Mouse (Mus musculus): Measurements from ENCODE around the gene Slx4ip. TPM values are rescaled to one million over a fixed set of nuclear protein-coding genes. Genes with fewer than 3 reads are reported as not detected.
A peak's percentile ranks its signal among the peaks of the same experiment; 100 is the strongest.

Slx4ip gene
- polyA plus RNA-seq, 1 experiment from 2014 or later, result 9.4 TPM

DNA sequence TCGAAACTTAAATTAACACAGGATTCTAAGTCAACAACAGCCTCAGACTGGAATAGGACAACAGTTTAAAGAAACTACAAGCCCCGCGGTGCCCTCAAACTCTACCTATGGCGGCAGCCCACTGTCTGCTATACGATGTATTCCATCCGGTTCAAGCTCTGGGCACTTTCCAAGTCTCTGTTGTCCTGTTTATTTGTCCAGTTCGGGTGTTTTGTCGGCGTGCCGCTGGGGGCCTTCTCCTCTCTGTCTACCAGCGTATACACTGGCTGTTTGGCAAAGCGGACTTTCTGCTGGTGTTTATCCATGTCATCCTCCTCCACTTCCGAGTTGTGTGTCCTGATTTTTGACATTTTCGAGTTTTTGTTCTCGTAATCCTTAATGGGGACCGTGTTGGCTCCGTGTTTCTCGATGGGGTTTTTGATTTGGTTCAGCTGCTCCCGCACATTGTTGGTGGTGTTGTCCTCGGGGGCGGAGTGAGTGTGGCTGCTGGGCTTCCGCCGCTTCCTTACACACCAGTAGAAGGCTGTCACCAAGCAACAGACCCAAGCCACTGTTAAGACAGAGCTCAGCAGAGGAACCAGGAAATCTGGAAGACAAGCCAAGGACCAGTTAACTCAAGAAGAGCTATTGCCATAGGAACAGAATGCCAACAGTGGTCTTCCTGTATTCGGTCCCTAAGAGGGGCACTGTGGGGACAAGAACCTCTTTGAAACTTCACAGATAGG lies 192.0 kb downstream of the Slx4ip start:
- DNase-seq (ENCODE audit: low spot score) (no peak), ATAC-seq (no peak)
- Histone ChIP-seq H3K4me2 (ENCODE audit: low read length) (no peak overlapping the region), H3K27me3 (replicated peaks; ENCODE audit: control insufficient read depth, insufficient read depth, low read length) (no peaks in the 10 kb centered on the region), H3K4me3 (ENCODE audit: low read depth, low read length) (no peak overlapping the region), H3K9ac (ENCODE audit: low read length) (no peak overlapping the region), H3K9me3 (replicated peaks; ENCODE audit: control insufficient read depth, low read length) (no peaks in the 10 kb centered on the region), H3K4me1 (ENCODE audit: control insufficient read depth, insufficient read depth, low read length) (peaks cover 10% of the 10 kb centered on the region; the same call in 1 of the 2 replicates), H3K27ac (ENCODE audit: low read depth, low read length) (no peak overlapping the region), H3K36me3 (ENCODE audit: control insufficient read depth, insufficient read depth, low read length) (peaks cover 22% of the 10 kb centered on the region; the same call in 1 of the 2 replicates)
- 89% methylated on average over 24 of the region's 24 CpGs for WGBS

DNA sequence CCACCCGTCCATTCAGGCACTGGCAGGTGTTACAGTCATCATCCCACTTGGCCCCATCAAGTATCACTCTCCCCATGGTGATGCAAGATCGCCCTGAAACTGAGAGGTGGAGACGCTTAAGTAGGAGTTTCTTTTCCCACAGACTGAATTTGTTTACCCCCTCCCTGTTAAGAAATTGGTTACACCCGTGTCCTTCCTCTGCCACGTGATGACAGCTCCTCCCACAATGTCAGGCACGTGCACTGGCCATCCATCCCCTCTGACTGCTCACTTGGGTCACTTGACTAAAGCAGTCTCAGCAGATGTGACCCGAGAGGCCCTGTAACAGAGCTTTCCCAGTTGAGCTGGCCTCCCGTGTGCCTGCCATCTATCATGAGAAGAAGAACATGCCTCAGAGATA lies 194.2 kb downstream of the Slx4ip start:
- Histone ChIP-seq H3K27ac (ENCODE audit: low read depth, low read length) (no peak overlapping the region), H3K36me3 (ENCODE audit: control insufficient read depth, insufficient read depth, low read length) (peaks cover 28% of the 10 kb centered on the region; the same call in 1 of the 2 replicates), H3K9me3 (replicated peaks; ENCODE audit: control insufficient read depth, low read length) (no peaks in the 10 kb centered on the region), H3K4me2 (ENCODE audit: low read length) (no peak overlapping the region), H3K9ac (ENCODE audit: low read length) (no peak overlapping the region), H3K4me3 (ENCODE audit: low read depth, low read length) (no peak overlapping the region), H3K4me1 (ENCODE audit: control insufficient read depth, insufficient read depth, low read length) (peaks cover 7% of the 10 kb centered on the region; the same call in 1 of the 2 replicates), H3K27me3 (replicated peaks; ENCODE audit: control insufficient read depth, insufficient read depth, low read length) (no peaks in the 10 kb centered on the region)
- WGBS, result 84% methylated on average over 8 of the region's 8 CpGs
- ATAC-seq, result no peak
- DNase-seq (ENCODE audit: low spot score), result no peak

- Histone ChIP-seq H3K27ac (ENCODE audit: low read depth, low read length) (no peak overlapping the region), H3K4me3 (ENCODE audit: low read depth, low read length) (no peak overlapping the region), H3K4me2 (ENCODE audit: low read length) (no peak overlapping the region), H3K36me3 (ENCODE audit: control insufficient read depth, insufficient read depth, low read length) (peaks cover 37% of the 10 kb centered on the region; the same call in 1 of the 2 replicates), H3K9ac (ENCODE audit: low read length) (no peak overlapping the region), H3K9me3 (replicated peaks; ENCODE audit: control insufficient read depth, low read length) (no peaks in the 10 kb centered on the region), H3K4me1 (ENCODE audit: control insufficient read depth, insufficient read depth, low read length) (peaks cover 4% of the 10 kb centered on the region; the same call in 1 of the 2 replicates), H3K27me3 (replicated peaks; ENCODE audit: control insufficient read depth, insufficient read depth, low read length) (no peaks in the 10 kb centered on the region)
- no peak for ATAC-seq
- 62% methylated on average over 14 of the region's 14 CpGs for WGBS
- no peak for DNase-seq (ENCODE audit: low spot score)
Measured at GRCm38 (mm10) chr2:137086621-137087395, 195.8 kb downstream of the Slx4ip start.

DNA sequence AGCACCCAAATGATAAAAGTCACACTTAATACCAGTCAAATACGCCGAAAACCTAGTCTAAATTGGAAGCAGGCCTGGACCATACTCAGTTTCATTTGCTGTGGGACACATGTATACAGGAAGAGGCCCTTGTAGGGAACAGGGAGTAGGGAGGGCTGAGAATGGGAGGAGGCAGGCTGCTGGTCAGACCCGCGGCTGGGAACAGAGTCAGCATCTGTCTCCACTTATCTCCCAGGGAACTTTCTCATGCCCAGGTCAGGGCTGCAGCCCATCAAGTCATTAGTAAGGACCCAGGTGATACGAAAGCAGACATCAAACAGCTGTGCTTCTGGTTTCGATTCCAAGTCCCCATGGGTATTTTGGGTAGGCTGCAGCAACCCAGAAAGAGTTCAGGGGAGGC lies 196.7 kb downstream of the Slx4ip start:
- Histone ChIP-seq H3K36me3 (ENCODE audit: control insufficient read depth, insufficient read depth, low read length) (peaks cover 37% of the 10 kb centered on the region; the same call in 1 of the 2 replicates), H3K9ac (ENCODE audit: low read length) (no peak overlapping the region), H3K4me3 (ENCODE audit: low read depth, low read length) (no peak overlapping the region), H3K27me3 (replicated peaks; ENCODE audit: control insufficient read depth, insufficient read depth, low read length) (no peaks in the 10 kb centered on the region), H3K27ac (ENCODE audit: low read depth, low read length) (no peak overlapping the region), H3K9me3 (replicated peaks; ENCODE audit: control insufficient read depth, low read length) (no peaks in the 10 kb centered on the region), H3K4me2 (ENCODE audit: low read length) (no peak overlapping the region), H3K4me1 (ENCODE audit: control insufficient read depth, insufficient read depth, low read length) (peaks cover 12% of the 10 kb centered on the region)
- WGBS, result 92% methylated on average over 6 of the region's 6 CpGs
- DNase-seq (ENCODE audit: low spot score) (no peak), ATAC-seq (no peak)

- no peak overlapping the region for H3K4me3 ChIP-seq (ENCODE audit: low read depth, low read length)
- no peak for ATAC-seq
- no peak for DNase-seq (ENCODE audit: low spot score)
- peaks cover 16% of the 10 kb centered on the region for H3K4me1 ChIP-seq (ENCODE audit: control insufficient read depth, insufficient read depth, low read length)
- H3K4me2 ChIP-seq (ENCODE audit: low read length), result no peak overlapping the region
- WGBS, result 50% methylated on average over 11 of the region's 11 CpGs
- H3K36me3 ChIP-seq (ENCODE audit: control insufficient read depth, insufficient read depth, low read length), result peaks cover 21% of the 10 kb centered on the region; the same call in 1 of the 2 replicates
- H3K9ac ChIP-seq (ENCODE audit: low read length), result no peak overlapping the region
- no peaks in the 10 kb centered on the region for H3K9me3 ChIP-seq (replicated peaks; ENCODE audit: control insufficient read depth, low read length)
- H3K27me3 ChIP-seq (replicated peaks; ENCODE audit: control insufficient read depth, insufficient read depth, low read length), result 0 out of 2 replicates have a peak, but pooled peaks cover 2% of the 10 kb centered on the region
- no peak overlapping the region; the same call in 1 of the 2 replicates for H3K27ac ChIP-seq (ENCODE audit: low read depth, low read length)
Measured at GRCm38 (mm10) chr2:137091766-137092522, 200.9 kb downstream of the Slx4ip start.

- ATAC-seq (peak; percentile 67), DNase-seq (ENCODE audit: low spot score) (peak; percentile 69)
- WGBS, result 5% methylated on average over 10 of the region's 10 CpGs
- Histone ChIP-seq H3K36me3 (ENCODE audit: control insufficient read depth, insufficient read depth, low read length) (peaks cover 21% of the 10 kb centered on the region; the same call in 1 of the 2 replicates), H3K9ac (ENCODE audit: low read length) (no peak overlapping the region), H3K4me2 (ENCODE audit: low read length) (no peak overlapping the region), H3K9me3 (replicated peaks; ENCODE audit: control insufficient read depth, low read length) (no peaks in the 10 kb centered on the region), H3K27me3 (replicated peaks; ENCODE audit: control insufficient read depth, insufficient read depth, low read length) (0 out of 2 replicates have a peak, but pooled peaks cover 2% of the 10 kb centered on the region), H3K4me1 (ENCODE audit: control insufficient read depth, insufficient read depth, low read length) (peaks cover 16% of the 10 kb centered on the region), H3K4me3 (ENCODE audit: low read depth, low read length) (no peak overlapping the region), H3K27ac (ENCODE audit: low read depth, low read length) (no peak overlapping the region; the same call in 1 of the 2 replicates)
Measured at GRCm38 (mm10) chr2:137092523-137093297, 201.7 kb downstream of the Slx4ip start.

- WGBS, result 15% methylated on average over 7 of the region's 7 CpGs
Measured at GRCm38 (mm10) chr2:137093298-137093630, 202.2 kb downstream of the Slx4ip start.

DNA sequence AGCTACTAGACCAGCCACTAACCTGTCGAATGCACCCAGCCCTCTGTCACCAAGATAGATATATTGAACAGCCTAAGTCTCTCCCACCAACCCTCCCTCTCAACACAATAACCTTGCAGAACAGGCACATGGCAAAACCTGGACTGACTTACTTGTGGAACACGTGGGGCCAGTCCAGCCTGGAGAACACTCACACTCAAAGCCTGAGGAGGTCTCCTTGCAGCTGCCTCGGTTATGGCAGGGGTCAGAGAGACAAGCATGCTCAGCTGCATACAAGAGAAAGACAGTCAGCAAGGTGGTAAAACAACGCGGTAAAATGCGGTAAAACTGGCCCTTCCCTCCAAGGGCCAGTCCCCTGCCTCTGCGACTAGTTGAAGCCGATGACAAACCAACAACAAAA lies 203.3 kb downstream of the Slx4ip start:
- Histone ChIP-seq H3K27me3 (replicated peaks; ENCODE audit: control insufficient read depth, insufficient read depth, low read length) (0 out of 2 replicates have a peak, but pooled peaks cover 5% of the 10 kb centered on the region), H3K36me3 (ENCODE audit: control insufficient read depth, insufficient read depth, low read length) (peaks cover 17% of the 10 kb centered on the region; the same call in 1 of the 2 replicates), H3K9me3 (replicated peaks; ENCODE audit: control insufficient read depth, low read length) (no peaks in the 10 kb centered on the region), H3K4me1 (ENCODE audit: control insufficient read depth, insufficient read depth, low read length) (peaks cover 30% of the 10 kb centered on the region), H3K4me3 (ENCODE audit: low read depth, low read length) (no peak overlapping the region), H3K27ac (ENCODE audit: low read depth, low read length) (no peak overlapping the region), H3K4me2 (ENCODE audit: low read length) (no peak overlapping the region), H3K9ac (ENCODE audit: low read length) (no peak overlapping the region)
- ATAC-seq (no peak), DNase-seq (ENCODE audit: low spot score) (no peak)
- WGBS, result 43% methylated on average over 8 of the region's 8 CpGs

More at GRCm38 (mm10) chr2:137093298-137093630, 202.2 kb downstream of the Slx4ip start:
- no peak overlapping the region for H3K9ac ChIP-seq (ENCODE audit: low read length)
- H3K4me3 ChIP-seq (ENCODE audit: low read depth, low read length), result no peak overlapping the region
- DNase-seq (ENCODE audit: low spot score) (no peak), ATAC-seq (no peak)
- H3K27ac ChIP-seq (ENCODE audit: low read depth, low read length), result no peak overlapping the region
- 0 out of 2 replicates have a peak, but pooled peaks cover 2% of the 10 kb centered on the region for H3K27me3 ChIP-seq (replicated peaks; ENCODE audit: control insufficient read depth, insufficient read depth, low read length)
- no peak overlapping the region for H3K4me2 ChIP-seq (ENCODE audit: low read length)
- peaks cover 19% of the 10 kb centered on the region for H3K4me1 ChIP-seq (ENCODE audit: control insufficient read depth, insufficient read depth, low read length)
- no peaks in the 10 kb centered on the region for H3K9me3 ChIP-seq (replicated peaks; ENCODE audit: control insufficient read depth, low read length)
- peaks cover 19% of the 10 kb centered on the region; the same call in 1 of the 2 replicates for H3K36me3 ChIP-seq (ENCODE audit: control insufficient read depth, insufficient read depth, low read length)

Measured in forebrain, embryonic 14.5 days (tissue).